Mouse (Mus musculus): ENCODE data around the gene Hoxb3.

Hoxb3 gene

GRCm38 (mm10) chr11:96323154-96323553 is at the start of gene Hoxb3:
Gene Hoxb3, plus strand, starts transcription at chr11:96323326.
- no peak for DNase-seq

- DNase-seq, result no peak
Observed at GRCm38 (mm10) chr11:96274428-96274827, 48.7 kb upstream of the Hoxb3 start.

DNA sequence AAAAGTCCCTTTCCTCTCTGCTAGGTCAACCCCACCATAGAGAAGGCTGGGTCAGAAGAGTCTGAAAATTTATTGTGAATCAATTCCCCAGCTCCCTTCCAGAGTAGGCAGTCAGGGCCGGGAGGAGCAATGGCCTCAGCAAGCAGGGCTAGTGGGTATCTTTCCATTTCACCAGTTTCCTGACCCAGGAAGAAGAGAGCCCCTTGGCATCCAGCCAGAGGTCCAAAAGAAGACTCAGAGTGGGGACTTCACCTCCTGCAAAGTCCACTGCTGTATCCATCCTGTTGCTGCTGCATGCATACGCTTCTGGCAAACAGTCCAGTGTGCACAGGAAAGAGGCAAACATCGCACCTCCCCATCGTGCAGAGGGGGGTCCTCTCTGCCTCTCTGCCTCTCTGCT is 47.2 kb upstream of the Hoxb3 start:
- no peak for DNase-seq

DNA sequence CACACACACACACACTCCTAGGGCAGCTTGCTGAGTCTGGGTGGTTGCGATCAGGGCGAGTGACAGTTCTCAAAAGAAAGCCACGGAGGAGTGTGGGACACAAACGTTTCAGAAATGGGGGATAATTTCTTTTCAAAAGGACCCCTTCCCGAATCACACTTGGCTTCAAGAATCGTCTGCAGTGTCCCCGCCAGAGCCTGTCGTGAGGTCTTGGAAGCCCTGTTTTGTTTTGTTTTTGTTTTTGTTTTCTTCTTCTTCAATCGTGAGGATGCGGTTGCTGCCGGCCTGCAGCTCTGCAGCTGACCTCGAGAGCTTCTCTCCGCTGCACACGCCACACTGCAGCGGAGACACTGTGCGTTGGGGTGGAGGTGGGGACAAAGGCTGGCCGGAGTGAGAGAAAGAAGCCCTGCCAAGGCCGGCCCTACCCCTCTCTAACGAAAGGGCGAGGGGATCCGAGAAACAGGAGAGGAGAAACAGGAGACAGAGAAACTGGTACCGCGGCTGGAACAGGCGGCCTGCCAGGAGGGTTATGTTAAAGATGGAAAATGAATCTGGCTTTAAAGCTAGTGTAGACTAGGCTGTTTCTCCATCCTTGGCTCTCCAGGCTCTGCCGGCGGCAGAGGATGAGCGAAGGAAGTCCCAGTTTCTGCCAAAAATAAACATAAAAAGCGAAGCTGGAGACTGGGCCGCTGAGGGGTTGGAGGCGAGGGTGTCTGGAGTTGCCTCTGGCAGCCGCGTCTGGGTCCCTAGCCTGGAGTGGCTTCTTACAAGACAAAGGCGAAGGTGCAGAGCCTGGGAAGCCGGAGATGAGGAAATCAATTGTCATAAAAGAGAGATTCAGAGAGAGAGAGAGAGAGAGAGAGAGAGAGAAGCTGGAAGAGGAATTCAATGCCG is 45.7 kb upstream of the Hoxb3 start:
- no peak for DNase-seq

GRCm38 (mm10) chr11:96278324-96278723 is 44.8 kb upstream of the Hoxb3 start:
- DNase-seq, result no peak

DNA sequence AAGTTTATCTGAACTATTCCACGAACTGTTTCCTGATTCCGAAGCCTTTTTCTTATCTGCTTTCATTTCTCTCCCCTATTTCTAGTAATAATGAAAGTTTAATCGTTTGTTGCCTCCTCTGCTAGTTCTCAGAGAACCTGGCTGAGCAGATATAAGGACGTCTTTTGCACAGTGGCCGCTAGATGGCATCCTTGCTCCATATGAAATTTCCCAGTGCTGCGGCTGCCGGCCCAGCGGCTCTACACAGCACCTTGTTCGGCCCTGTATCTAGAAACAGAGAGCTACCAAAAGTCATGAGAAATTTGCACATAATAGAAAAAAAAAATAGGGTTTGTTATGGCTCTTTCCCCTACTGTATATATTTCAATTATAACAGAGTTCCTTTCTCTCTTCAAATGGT is 44.4 kb upstream of the Hoxb3 start:
- DNase-seq, result peak; percentile 90

GRCm38 (mm10) chr11:96279421-96280233 is 43.5 kb upstream of the Hoxb3 start:
- peak; percentile 64 for DNase-seq

DNA sequence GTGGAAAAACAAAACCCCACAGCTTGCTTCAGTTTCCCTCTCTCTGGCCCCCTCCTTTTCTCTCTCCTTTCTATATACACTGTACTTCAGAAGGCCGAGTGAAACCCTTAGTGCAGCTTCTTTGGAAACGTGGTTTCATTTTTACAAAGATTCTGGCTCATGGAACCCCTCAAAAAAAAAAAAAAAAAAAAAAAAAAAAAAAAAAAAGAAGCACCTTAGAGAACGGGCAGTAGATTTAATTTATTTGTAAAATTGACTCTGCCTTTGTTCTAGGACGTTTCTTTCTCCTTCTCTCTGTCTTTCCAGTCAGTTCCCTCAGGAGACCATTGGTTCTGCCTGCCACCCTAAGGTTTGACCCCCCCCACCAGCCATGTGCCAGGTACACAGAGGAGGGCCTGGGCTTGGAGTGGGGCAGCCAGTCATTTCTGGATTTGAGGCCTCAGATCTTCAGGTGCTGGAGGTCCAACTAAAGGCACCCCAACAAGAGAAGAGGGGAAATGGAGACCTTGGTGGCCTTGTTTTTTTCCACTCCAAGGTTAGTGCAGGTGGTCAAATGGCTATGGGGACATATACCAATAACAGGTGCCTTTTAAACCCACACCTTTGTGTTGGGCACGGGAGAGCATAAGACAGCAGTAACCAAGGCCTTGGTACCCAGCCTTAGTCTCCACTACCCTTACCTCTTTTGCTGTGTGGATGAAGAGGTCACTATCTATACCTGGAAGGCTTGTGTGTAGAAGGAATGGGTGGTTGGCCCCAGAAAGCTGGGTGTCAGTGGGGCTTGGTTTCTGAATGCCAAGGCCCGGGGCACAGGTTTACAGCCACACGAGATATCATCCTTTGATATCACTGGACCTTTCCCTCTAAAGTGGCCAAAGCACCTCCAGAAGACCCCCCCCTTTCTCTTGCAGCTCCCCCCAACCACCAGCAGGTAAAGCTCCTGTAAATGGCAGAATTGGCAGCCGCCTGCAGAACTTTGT is 42.4 kb upstream of the Hoxb3 start:
- peak; percentile 70 for DNase-seq

DNA sequence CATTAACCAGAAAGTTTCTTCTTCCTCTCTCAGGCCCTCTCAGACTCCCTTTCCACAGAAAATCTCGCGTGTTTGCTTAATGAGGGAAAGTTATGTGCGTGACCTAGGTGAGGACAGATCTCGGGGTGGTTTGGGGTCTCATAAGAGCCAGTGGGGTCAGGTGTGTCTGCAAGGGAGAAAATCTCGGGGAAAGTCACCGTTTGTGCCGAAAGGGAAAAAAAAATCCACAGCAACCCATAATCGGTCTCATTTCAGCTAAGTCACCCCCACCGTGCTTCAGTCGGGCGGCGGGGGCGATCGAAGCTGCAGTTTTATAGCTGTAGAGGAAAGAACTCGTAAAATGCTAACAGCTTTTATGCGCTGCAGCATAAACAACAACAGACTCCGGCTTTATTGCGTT is 41.7 kb upstream of the Hoxb3 start:
- no peak for DNase-seq

DNA sequence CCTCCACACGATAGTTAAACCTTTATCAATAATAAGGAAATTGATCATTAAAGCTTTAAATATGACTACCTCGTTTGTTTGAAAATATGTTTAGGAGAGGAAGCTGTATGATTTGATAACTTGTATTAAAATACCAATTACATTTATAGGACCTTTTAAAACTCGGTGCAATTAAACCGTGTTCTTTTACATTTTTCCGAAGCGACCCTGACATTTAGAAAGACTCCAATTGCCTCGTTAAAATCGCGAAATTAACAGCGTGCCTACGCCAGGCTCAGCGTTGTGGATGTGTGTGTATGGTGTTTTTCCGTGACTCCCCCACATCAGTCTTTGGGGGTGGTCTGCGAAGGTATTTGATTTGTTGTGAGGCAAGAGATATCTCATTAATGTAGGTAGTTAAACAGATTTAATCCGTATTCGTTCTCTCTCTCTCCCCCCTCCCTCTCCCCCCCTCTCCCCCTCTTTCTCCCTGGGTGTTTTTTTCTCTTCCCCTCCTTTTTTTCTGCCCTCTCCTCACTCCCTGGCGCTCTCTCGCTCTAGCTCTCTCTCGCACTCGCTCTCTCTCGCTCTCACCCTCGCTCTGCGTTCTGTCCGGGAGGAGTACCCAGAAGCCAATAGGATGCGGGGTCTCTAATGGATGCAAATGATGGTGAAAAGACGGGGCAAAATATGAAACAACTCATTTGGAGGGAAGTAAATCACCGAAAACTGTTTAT is 41.1 kb upstream of the Hoxb3 start, which contains the start of gene Hoxb8:
Hoxb8 (plus strand) TSS at position 51 of the 716 bp plus-strand sequence.
- DNase-seq, result no peak

GRCm38 (mm10) chr11:96282795-96283430 is 40.2 kb upstream of the Hoxb3 start:
- DNase-seq, result no peak

GRCm38 (mm10) chr11:96284041-96284749 is 38.9 kb upstream of the Hoxb3 start:
- no peak for DNase-seq

- DNase-seq, result peak; percentile 78
Observed at GRCm38 (mm10) chr11:96284774-96285734, 38.1 kb upstream of the Hoxb3 start.

DNA sequence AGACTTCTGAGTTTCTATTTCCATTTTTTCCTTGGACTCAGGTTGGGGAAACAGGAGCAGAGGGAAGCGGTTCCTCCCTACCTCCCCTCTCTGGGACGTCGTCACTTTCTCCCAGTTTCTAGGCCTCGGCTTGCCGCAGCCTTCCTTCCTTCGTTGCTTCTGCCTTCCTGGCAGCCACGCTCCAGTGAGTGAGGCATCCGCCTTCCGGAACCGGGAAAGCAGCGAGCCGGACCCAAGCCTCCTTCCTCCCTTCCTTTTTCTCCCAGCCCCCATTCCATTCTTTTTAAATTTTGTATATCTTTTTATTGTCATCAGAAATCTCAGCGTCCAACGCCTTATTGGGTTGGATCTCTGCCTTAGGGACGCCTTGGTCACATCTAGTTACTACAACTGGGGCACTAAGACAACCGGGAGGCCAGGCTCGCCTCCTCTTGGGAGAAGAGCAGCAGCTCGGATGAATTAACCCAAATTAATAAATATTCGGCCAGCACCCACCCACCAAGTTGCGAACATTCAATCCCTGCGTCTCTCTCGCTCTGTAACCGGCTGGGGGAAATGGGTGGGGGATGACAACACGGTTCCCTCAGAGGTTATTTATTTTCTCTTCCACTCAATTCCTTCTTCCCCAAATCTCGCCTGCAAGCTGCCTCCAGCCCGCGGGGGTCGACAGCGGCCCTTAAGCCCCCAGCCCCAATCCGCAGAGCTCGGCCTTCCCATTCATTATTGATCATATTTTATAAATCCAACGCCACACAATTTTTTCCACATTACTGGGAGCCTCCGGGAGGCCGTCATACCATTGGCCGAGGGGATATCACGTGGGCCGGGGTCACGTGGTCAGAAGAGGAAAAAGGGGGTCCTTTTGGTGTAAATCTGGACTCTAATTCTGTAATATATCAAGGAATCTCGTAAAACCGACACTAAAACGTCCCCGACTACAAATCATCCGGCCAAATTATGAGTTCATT is 37.1 kb upstream of the Hoxb3 start, which contains the start of gene Hoxb7:
Hoxb7 (plus strand) TSS at position 853 of the 968 bp plus-strand sequence.
- DNase-seq, result peak; percentile 82

GRCm38 (mm10) chr11:96286739-96287385 is 36.3 kb upstream of the Hoxb3 start:
- DNase-seq, result peak; percentile 74

GRCm38 (mm10) chr11:96287411-96287810 is 35.7 kb upstream of the Hoxb3 start:
- DNase-seq, result no peak

GRCm38 (mm10) chr11:96288455-96289221 is 34.5 kb upstream of the Hoxb3 start:
- DNase-seq, result no peak

Data from kidney, adult 11 months (tissue).